Mouse (Mus musculus) embryonic fibroblast, embryonic 13.5 days (primary cell): ENCODE data around the gene Lgals12. TPM values are rescaled to one million over a fixed set of nuclear protein-coding genes. Genes with fewer than 3 reads are reported as not detected.

Experiments
- H3K27ac ChIP-seq: 2 replicates; pipeline ENCODE4 v1.5.1; 2012; ENCODE audit warnings: low read length, control low read depth, inconsistent platforms; ENCODE audit not compliant: insufficient read depth
- H3K4me1 ChIP-seq: 2 replicates; pipeline ENCODE4 v1.6.1; 2011; ENCODE audit warnings: low read length; ENCODE audit not compliant: control insufficient read depth, insufficient read depth
- H3K4me3 ChIP-seq: 2 replicates; pipeline ENCODE4 v1.5.1; 2011; ENCODE audit warnings: mild to moderate bottlenecking, control low read depth, low read length; ENCODE audit not compliant: insufficient read depth
- CTCF ChIP-seq: IDR thresholded peaks from 2 replicates; pipeline ENCODE4 v1.5.1; 2011; ENCODE audit warnings: mild to moderate bottlenecking, control low read depth, low read length, moderate library complexity, borderline replicate concordance; ENCODE audit not compliant: insufficient read depth
- POLR2A ChIP-seq: IDR thresholded peaks from 2 replicates; pipeline ENCODE4 v1.6.1; 2011; ENCODE audit warnings: low read depth, mild to moderate bottlenecking, control low read depth, low read length, moderate library complexity
- polyA plus RNA-seq: library from polyadenylated mRNA; stranded (reverse); fragments of >200 nt; gene quantifications from 2 replicates; pipeline ENCODE4 v1.2.4, GENCODE M21; 2011; ENCODE audit warnings: low read depth; ENCODE audit not compliant: missing spikeins, insufficient read length

Lgals12 gene
- polyA plus RNA-seq, 1 experiment: not detected

- TF ChIP-seq CTCF (no peak), POLR2A (no peak)
- H3K4me1 ChIP-seq: no peaks in the 10 kb centered on the region
- H3K4me3 ChIP-seq: no peak overlapping the region
- H3K27ac ChIP-seq: no peak overlapping the region
These were observed 58.1 kb downstream of the Lgals12 start for GRCm38 (mm10) chr19:7548924-7549323.

Other genes starting within 250 kb of the Lgals12 start
- gene Spindoc, start 224.2 kb downstream of the Lgals12 start, polyA plus RNA-seq: 24.6 and 34.9 TPM in 2 replicates
- gene 2700081O15Rik, start 189.6 kb downstream of the Lgals12 start, polyA plus RNA-seq: 30.8 and 46.0 TPM in 2 replicates
- 199 and 206 TPM in 2 replicates for gene Rtn3, start 123.9 kb downstream of the Lgals12 start, polyA plus RNA-seq
- 151 and 162 TPM in 2 replicates for gene Atl3, start 113.2 kb downstream of the Lgals12 start, polyA plus RNA-seq
- gene Pla2g16, start 49.7 kb downstream of the Lgals12 start, polyA plus RNA-seq: 17.5 and 20.7 TPM in 2 replicates
- gene Hrasls5, start 5.3 kb upstream of the Lgals12 start, polyA plus RNA-seq: not detected in 2 replicates
- not detected in 2 replicates for gene Slc22a19, start 104.1 kb upstream of the Lgals12 start, polyA plus RNA-seq
- gene Slc22a26, start 195.5 kb upstream of the Lgals12 start, polyA plus RNA-seq: not detected in 2 replicates